Mouse (Mus musculus) midbrain, embryonic 10.5 days (tissue): ENCODE measurements around the gene Amz1. TPM values are rescaled to one million over a fixed set of nuclear protein-coding genes. Genes with fewer than 3 reads are reported as not detected.

Experiments
- DNase-seq: peaks from one replicate; pipeline ENCODE4 v3.0.0-alpha.2; 2017; ENCODE audit warnings: low spot score
- H3K27ac ChIP-seq: fragments of 300-500 bp; sonication (generic); replicated peaks from 2 replicates; pipeline ENCODE4 v1.5.1; 2016; ENCODE audit warnings: mild to moderate bottlenecking
- H3K27me3 ChIP-seq: fragments of 300-500 bp; sonication (generic); 2 replicates; pipeline ENCODE4 v1.6.1; 2016; ENCODE audit warnings: low read depth, mild to moderate bottlenecking; ENCODE audit not compliant: poor library complexity, severe bottlenecking
- H3K36me3 ChIP-seq: fragments of 300-500 bp; sonication (generic); 2 replicates; pipeline ENCODE4 v1.6.1; 2016; ENCODE audit warnings: mild to moderate bottlenecking, moderate library complexity
- H3K4me1 ChIP-seq: fragments of 300-500 bp; sonication (generic); 2 replicates; pipeline ENCODE4 v1.6.1; 2016
- H3K4me3 ChIP-seq: fragments of 300-500 bp; sonication (generic); 2 replicates; pipeline ENCODE4 v1.5.1; 2016; ENCODE audit warnings: mild to moderate bottlenecking, moderate library complexity
- H3K9me3 ChIP-seq: fragments of 300-500 bp; sonication (generic); replicated peaks from 2 replicates; pipeline ENCODE4 v1.6.1; 2016; ENCODE audit warnings: mild to moderate bottlenecking
- WGBS: fragments of 180-500 bp; shearing (Covaris S2); methylation state at CpG from one replicate; pipeline ENCODE4 v1.1.7; 2016; 5-methylcytosine and 5-hydroxymethylcytosine counted together
- polyA plus RNA-seq: library from polyadenylated mRNA; unstranded; fragments of >200 nt; fragmentation: Nextera tagmentation; extraction: Ambion mirVana; gene quantifications from 2 replicates; pipeline ENCODE4 v1.2.1, GENCODE M21; 2016

The Amz1 gene
- 0.78 and 1.2 TPM in 2 replicates for polyA plus RNA-seq

DNA sequence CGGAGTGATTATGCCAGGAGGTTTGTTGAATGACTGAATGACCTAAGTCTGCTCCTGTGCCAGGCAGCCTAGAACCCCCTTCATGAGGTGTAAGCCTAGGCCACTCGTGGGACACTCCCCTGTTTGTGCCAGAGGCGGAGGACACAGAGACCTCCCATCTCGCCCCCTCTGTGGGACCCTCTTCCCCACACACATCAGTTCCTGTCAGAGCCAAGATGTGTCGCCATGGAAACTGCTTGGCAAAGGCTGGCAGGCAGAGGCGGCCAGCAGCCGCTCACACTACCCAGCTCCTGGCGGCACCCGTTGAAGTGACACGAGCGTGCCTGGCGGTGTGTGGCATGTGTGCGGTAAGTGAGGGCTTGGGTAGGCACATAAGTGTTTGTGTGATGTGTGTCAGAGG lies at the start of gene Amz1:
TSS of gene Amz1 (plus strand) at position 306 of the 400 bp plus-strand sequence.
- Histone ChIP-seq H3K4me3 (no peak within 1 kb of the TSS), H3K27me3 (no peaks in the 10 kb centered on the region), H3K27ac (no peak within 1 kb of the TSS), H3K9me3 (no peaks in the 10 kb centered on the region; the same call in 1 of the 2 replicates), H3K36me3 (peaks cover 15% of the 10 kb centered on the region), H3K4me1 (no peaks in the 10 kb centered on the region)
- no peak for DNase-seq
- 79% methylated on average over 13 of the region's 13 CpGs for WGBS

DNA sequence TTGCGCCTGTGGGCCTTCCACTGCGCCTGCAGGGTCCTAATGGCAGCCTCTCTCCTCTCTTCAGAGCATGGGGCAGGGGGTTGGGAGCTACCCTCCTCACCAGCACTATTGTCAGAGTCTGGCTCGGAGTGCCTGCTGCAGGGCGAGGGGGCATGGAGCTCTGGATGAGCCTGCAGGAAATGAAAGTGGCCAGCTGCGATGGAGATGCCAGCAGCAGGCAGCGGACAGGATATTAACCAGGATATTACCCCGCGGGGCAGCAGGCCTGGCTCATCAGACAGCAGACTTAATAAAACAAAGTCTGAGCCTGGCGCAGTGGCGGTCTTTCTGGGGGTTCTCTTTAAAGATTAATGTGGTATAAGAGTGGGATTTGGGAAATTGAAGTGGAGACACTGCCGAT lies 48.8 kb upstream of the Amz1 start:
- WGBS = 94% methylated on average over 11 of the region's 11 CpGs
- 0 out of 2 replicates have a peak overlapping the region, but pooled peaks have one; percentile 13 for H3K27ac ChIP-seq
- no peaks in the 10 kb centered on the region for H3K9me3 ChIP-seq
- no peaks in the 10 kb centered on the region for H3K4me1 ChIP-seq
- H3K4me3 ChIP-seq = no peak overlapping the region
- H3K36me3 ChIP-seq = peaks cover 93% of the 10 kb centered on the region
- H3K27me3 ChIP-seq = no peaks in the 10 kb centered on the region
- DNase-seq = no peak

DNA sequence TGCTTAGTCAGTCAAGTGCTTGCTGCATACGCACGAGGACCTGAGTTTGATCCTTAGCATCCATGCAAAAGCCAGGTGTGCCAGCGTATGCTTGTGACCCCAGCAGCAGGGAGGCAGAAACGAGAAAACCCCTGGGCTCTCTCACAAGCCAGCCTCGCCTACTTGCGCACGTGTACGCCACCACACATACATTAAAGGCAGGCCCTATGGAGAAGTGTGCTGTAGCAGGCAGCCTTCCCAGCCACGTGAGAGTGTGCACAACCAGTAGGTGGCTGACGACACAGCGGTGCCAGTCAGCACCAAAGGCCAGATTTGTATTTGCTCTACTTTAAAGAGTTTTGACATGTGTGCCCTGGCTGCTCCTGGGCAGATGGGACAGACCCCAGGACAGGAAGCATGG lies 48.3 kb upstream of the Amz1 start:
- no peak for DNase-seq
- Histone ChIP-seq H3K9me3 (no peaks in the 10 kb centered on the region), H3K27me3 (no peaks in the 10 kb centered on the region), H3K27ac (no peak overlapping the region), H3K4me3 (no peak overlapping the region), H3K36me3 (peaks cover 93% of the 10 kb centered on the region), H3K4me1 (no peaks in the 10 kb centered on the region)
- 88% methylated on average over 11 of the region's 11 CpGs for WGBS

DNA sequence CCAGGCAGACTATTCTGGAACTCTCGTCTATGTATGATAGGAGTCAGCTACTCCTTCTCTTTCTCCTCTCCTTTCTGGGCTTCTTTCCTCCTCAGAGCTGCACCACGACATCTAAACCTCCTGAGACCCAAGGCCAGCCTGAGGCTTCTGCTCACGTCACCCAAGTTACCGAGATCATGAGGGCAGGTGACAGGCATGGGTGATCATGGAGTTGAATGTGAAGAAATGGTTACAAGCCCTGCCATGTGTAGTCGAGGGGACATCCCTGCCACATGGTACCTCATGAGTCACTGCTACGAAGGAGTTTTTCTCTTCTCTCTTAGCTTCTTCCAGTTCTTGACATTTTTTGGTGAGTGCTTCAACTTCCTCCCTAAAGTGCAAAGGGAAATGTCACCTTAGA lies 46.8 kb upstream of the Amz1 start:
- Histone ChIP-seq H3K4me3 (no peak overlapping the region), H3K27me3 (no peaks in the 10 kb centered on the region), H3K9me3 (no peaks in the 10 kb centered on the region), H3K4me1 (no peaks in the 10 kb centered on the region), H3K36me3 (peaks cover 92% of the 10 kb centered on the region), H3K27ac (no peak overlapping the region)
- no peak for DNase-seq
- 91% methylated on average over 6 of the region's 6 CpGs for WGBS

- Histone ChIP-seq H3K27me3 (no peaks in the 10 kb centered on the region), H3K27ac (no peak overlapping the region), H3K4me3 (no peak overlapping the region), H3K4me1 (no peaks in the 10 kb centered on the region), H3K9me3 (no peaks in the 10 kb centered on the region), H3K36me3 (peaks cover 84% of the 10 kb centered on the region)
- 88% methylated on average over 6 of the region's 6 CpGs for WGBS
- DNase-seq = no peak
These were observed 43.9 kb upstream of the Amz1 start for GRCm38 (mm10) chr5:140680051-140680450.

- WGBS = 91% methylated on average over 1 of the region's 1 CpGs
- Histone ChIP-seq H3K27ac (no peak overlapping the region), H3K4me3 (no peak overlapping the region), H3K27me3 (no peaks in the 10 kb centered on the region), H3K9me3 (no peaks in the 10 kb centered on the region), H3K36me3 (peaks cover 80% of the 10 kb centered on the region), H3K4me1 (no peaks in the 10 kb centered on the region)
- DNase-seq = no peak
These were observed 43.0 kb upstream of the Amz1 start for GRCm38 (mm10) chr5:140680950-140681349.

DNA sequence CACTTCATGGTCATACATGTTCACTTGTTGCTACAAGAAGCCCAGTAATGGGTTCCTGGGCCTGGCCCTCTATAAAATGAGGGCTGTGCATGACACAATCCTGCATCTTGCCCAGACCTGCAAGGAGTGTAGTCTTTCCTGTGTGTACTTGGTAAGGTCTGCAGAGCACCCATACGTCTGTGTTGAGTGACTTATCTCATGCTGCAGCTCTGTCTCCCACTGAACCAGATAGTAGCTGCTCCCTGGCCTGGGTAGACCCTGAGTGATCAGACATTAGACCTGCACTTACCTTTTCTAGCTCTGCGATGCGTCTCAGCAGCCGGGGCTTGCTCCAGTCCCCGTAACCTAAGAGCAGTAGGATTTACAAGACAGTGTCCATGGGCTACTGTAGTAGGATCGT lies 41.8 kb upstream of the Amz1 start:
- no peaks in the 10 kb centered on the region for H3K9me3 ChIP-seq
- H3K4me3 ChIP-seq = no peak overlapping the region
- no peaks in the 10 kb centered on the region for H3K27me3 ChIP-seq
- peaks cover 80% of the 10 kb centered on the region for H3K36me3 ChIP-seq
- no peak overlapping the region for H3K27ac ChIP-seq
- WGBS = 94% methylated on average over 6 of the region's 6 CpGs
- no peak for DNase-seq
- no peaks in the 10 kb centered on the region for H3K4me1 ChIP-seq

- Histone ChIP-seq H3K36me3 (peaks cover 80% of the 10 kb centered on the region), H3K9me3 (no peaks in the 10 kb centered on the region), H3K4me1 (no peaks in the 10 kb centered on the region), H3K4me3 (no peak overlapping the region), H3K27ac (no peak overlapping the region), H3K27me3 (no peaks in the 10 kb centered on the region)
- peak; percentile 44 for DNase-seq
- 66% methylated on average over 16 of the region's 16 CpGs for WGBS
These were observed 39.4 kb upstream of the Amz1 start for GRCm38 (mm10) chr5:140684343-140685148.

GRCm38 (mm10) chr5:140688434-140688833 lies 35.5 kb upstream of the Amz1 start:
- Histone ChIP-seq H3K36me3 (peaks cover 82% of the 10 kb centered on the region), H3K27ac (no peak overlapping the region), H3K4me3 (no peak overlapping the region), H3K9me3 (no peaks in the 10 kb centered on the region), H3K4me1 (no peaks in the 10 kb centered on the region), H3K27me3 (no peaks in the 10 kb centered on the region)
- 85% methylated on average over 3 of the region's 3 CpGs for WGBS
- DNase-seq = no peak

DNA sequence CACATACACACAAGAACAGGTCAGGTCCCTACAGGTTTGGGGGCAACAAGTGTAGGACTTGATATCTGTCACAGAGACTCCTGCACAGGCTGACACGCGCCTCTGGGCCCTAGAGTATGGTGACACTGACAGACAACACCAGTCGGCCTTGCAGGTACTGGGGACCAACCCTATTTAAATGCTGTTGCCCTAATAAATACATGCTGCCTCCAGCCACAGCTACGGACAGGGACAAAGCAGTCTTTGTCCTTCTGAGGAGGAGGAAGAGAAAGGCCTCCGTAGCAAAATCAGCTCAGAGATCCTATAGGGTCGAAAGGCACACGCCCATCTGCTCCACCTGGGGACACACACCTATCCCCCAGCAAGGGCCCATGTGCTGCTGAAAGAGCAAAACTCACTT lies 27.9 kb upstream of the Amz1 start:
- Histone ChIP-seq H3K4me3 (no peak overlapping the region), H3K36me3 (peaks cover 82% of the 10 kb centered on the region), H3K9me3 (no peaks in the 10 kb centered on the region), H3K4me1 (peaks cover 23% of the 10 kb centered on the region), H3K27me3 (no peaks in the 10 kb centered on the region), H3K27ac (no peak overlapping the region)
- 90% methylated on average over 7 of the region's 7 CpGs for WGBS
- DNase-seq = no peak

GRCm38 (mm10) chr5:140699776-140700175 lies 24.2 kb upstream of the Amz1 start:
- Histone ChIP-seq H3K27ac (no peak overlapping the region), H3K27me3 (no peaks in the 10 kb centered on the region), H3K9me3 (no peaks in the 10 kb centered on the region), H3K4me3 (no peak overlapping the region), H3K4me1 (peaks cover 51% of the 10 kb centered on the region), H3K36me3 (peaks cover 47% of the 10 kb centered on the region)
- no peak for DNase-seq
- 91% methylated on average over 9 of the region's 9 CpGs for WGBS

DNA sequence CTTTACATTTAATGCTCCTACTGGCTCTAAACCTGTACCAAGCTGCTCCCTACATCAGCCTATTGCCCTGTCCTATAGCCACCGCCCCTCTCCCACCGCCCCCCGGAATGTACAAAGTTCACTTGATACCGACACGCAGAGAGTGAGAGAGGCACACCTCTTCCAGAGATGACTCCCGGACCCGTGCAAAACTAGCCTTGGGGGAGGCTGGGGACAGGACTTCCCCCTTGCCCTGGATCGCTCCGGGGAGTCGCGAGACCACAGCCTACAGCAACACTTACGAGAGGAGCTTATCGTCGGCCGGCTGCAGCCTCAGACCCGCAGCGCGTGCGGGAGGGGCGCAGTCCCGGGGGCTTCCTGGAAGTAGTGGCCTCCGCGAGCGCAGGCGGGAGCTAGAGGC lies 22.3 kb upstream of the Amz1 start:
- Histone ChIP-seq H3K27ac (peak overlapping the region; percentile 94), H3K9me3 (no peaks in the 10 kb centered on the region), H3K36me3 (peaks cover 32% of the 10 kb centered on the region), H3K27me3 (no peaks in the 10 kb centered on the region), H3K4me1 (peaks cover 64% of the 10 kb centered on the region), H3K4me3 (peak overlapping the region; percentile 85)
- WGBS = 0% methylated on average over 25 of the region's 25 CpGs
- no peak for DNase-seq

DNA sequence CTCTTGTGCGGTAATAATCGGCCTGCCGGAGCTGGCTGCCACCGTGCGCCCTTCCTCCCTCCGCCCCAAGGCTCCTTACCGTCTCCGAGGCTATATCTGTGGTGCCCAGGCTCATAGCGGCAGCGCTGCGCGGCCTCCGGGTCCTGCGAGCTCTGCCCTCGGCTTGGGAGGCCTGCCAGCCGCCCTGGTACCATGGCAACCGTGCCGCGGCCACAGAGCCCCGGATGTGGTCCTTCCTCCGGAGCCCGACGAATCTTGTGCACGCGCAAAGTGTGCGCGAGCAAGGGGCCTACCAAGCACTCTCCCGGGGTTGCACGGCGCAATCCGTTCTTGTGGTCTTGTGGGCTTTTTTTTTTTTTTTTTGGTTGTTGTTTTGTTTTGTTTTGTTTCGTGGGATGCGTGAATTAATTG lies 21.8 kb upstream of the Amz1 start, which contains the start of gene Iqce:
TSS of gene Iqce (minus strand) at position 276 of the 411 bp plus-strand sequence.
- WGBS = under 1% methylated on average over 33 of the region's 33 CpGs
- Histone ChIP-seq H3K4me1 (peaks cover 64% of the 10 kb centered on the region), H3K9me3 (no peaks in the 10 kb centered on the region), H3K36me3 (peaks cover 30% of the 10 kb centered on the region), H3K4me3 (peak within 1 kb of the TSS; percentile 85), H3K27me3 (no peaks in the 10 kb centered on the region), H3K27ac (peak within 1 kb of the TSS; percentile 94)
- DNase-seq = peak; percentile 96
